Mouse (Mus musculus) liver, adult 2 months (tissue): Measurements from ENCODE around the gene Gm21981. TPM values are rescaled to one million over a fixed set of nuclear protein-coding genes. Genes with fewer than 3 reads are reported as not detected.
"Not testable (repeated sequence)": the region's sequence is repeated elsewhere in the genome, so short reads cannot be mapped to it uniquely, and the experiment has no call there.

Experiments used
- DNase-seq: peaks from one replicate; pipeline ENCODE4 v3.0.0-alpha.2; 2011; ENCODE audit warnings: low read depth, low spot score; ENCODE audit errors: extremely low read depth
- H3K27ac ChIP-seq: fragments of 200-500 bp; replicated peaks from 2 replicates; pipeline ENCODE4 v1.5.1; 2012; ENCODE audit warnings: low read depth, mild to moderate bottlenecking, control low read depth, inconsistent platforms, low read length; ENCODE audit not compliant: insufficient read depth
- H3K27me3 ChIP-seq: fragments of 200-500 bp; 2 replicates; pipeline ENCODE4 v1.6.1; 2012; ENCODE audit warnings: mild to moderate bottlenecking, moderate library complexity, low read length, inconsistent platforms; ENCODE audit not compliant: control insufficient read depth, insufficient read depth
- H3K36me3 ChIP-seq: fragments of 200-500 bp; 2 replicates; pipeline ENCODE4 v1.6.1; 2012; ENCODE audit warnings: low read length, inconsistent platforms; ENCODE audit not compliant: control insufficient read depth, insufficient read depth
- H3K4me1 ChIP-seq: fragments of 200-500 bp; 2 replicates; pipeline ENCODE4 v1.6.1; 2011; ENCODE audit warnings: low read length; ENCODE audit not compliant: control insufficient read depth, insufficient read depth
- H3K4me3 ChIP-seq: fragments of 200-500 bp; 2 replicates; pipeline ENCODE4 v1.5.1; 2011; ENCODE audit warnings: low read depth, mild to moderate bottlenecking, control low read depth, low read length, moderate library complexity; ENCODE audit not compliant: insufficient read depth
- H3K79me2 ChIP-seq: fragments of 200-500 bp; 2 replicates; pipeline ENCODE4 v1.6.1; 2012; ENCODE audit warnings: inconsistent platforms, mild to moderate bottlenecking, low read length, moderate library complexity; ENCODE audit not compliant: control insufficient read depth, insufficient read depth
- H3K9ac ChIP-seq: fragments of 200-500 bp; 2 replicates; pipeline ENCODE4 v1.6.1; 2012; ENCODE audit warnings: low read depth, mild to moderate bottlenecking, control low read depth, inconsistent platforms, low read length
- CTCF ChIP-seq: fragments of 200-500 bp; IDR thresholded peaks from 2 replicates; pipeline ENCODE4 v1.5.1; 2011; ENCODE audit warnings: low read depth, low read length, control low read depth
- POLR2A ChIP-seq: fragments of 200-500 bp; IDR thresholded peaks from 2 replicates; pipeline ENCODE4 v1.6.1; 2011; ENCODE audit warnings: low read length, control low read depth; ENCODE audit not compliant: insufficient read depth; ENCODE audit errors: extremely low read depth
- WGBS: fragments of 180-500 bp; shearing (Covaris S2); methylation state at CpG from one replicate; pipeline ENCODE4 v1.1.7; 2018; 5-methylcytosine and 5-hydroxymethylcytosine counted together
- polyA plus RNA-seq: library from polyadenylated mRNA; depleted of rRNA; stranded (reverse); fragments of >200 nt; gene quantifications from 2 replicates; pipeline ENCODE4 v1.2.3, GENCODE M21; 2012
- total RNA-seq: library from RNA; depleted of rRNA; stranded (reverse); fragments of >200 nt; gene quantifications from 2 replicates; pipeline ENCODE4 v1.2.3, GENCODE M21; 2014

Gene Gm21981
- total and polyA plus RNA-seq, 2 experiments: 0.09 to 0.46 TPM

DNA sequence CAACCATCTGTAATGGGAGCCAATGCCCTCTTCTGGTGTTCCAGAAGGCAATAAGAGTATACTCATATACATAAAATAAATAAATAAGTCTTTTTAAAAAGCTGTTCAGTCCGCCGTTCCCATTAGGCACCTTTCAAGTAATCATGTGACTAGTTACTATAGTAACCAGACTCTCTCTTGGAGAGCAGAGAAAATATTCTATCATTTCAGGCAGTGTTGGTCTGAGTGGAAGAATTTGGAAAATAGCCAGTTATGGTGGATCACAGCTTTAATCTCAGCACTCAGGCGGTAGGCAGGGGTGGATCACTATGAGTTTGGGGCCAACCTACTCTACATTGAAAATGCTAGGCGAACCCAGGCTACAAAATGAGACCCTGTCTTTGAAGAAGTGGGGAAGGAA is 25.1 kb downstream of the Gm21981 start:
- no peak overlapping the region for H3K9ac ChIP-seq
- no peak overlapping the region for H3K27ac ChIP-seq
- no peaks in the 10 kb centered on the region for H3K27me3 ChIP-seq
- DNase-seq: no peak
- H3K4me1 ChIP-seq: peaks cover 3% of the 10 kb centered on the region; the same call in 1 of the 2 replicates
- H3K4me3 ChIP-seq: no peak overlapping the region
- TF ChIP-seq POLR2A (no peak), CTCF (no peak)
- 86% methylated on average over 4 of the region's 4 CpGs for WGBS
- H3K36me3 ChIP-seq: no peaks in the 10 kb centered on the region
- H3K79me2 ChIP-seq: no peaks in the 10 kb centered on the region

DNA sequence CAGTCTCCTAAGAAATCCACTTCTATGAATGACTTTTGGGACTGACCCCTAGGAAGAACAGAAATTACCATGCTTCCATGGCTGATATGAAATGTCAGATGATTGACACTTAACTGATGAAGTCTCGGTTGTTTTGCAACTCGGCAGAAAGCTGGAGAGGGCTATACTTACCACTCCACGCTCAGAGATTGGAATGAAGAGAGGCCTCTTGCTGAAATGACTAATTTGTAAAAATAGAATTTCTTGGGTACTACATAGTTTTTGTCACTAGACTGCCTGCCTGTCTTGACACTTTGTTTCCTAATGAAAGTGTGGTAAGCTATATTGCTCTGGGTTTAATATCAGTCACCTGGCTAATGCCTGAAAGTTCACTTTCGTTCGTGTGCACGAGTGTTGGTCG is 29.8 kb downstream of the Gm21981 start:
- H3K36me3 ChIP-seq: no peaks in the 10 kb centered on the region
- no peaks in the 10 kb centered on the region for H3K4me1 ChIP-seq
- TF ChIP-seq POLR2A (no peak), CTCF (no peak)
- no peak for DNase-seq
- no peak overlapping the region for H3K9ac ChIP-seq
- no peak overlapping the region for H3K4me3 ChIP-seq
- no peaks in the 10 kb centered on the region for H3K27me3 ChIP-seq
- no peaks in the 10 kb centered on the region for H3K79me2 ChIP-seq
- H3K27ac ChIP-seq: no peak overlapping the region
- 42% methylated on average over 7 of the region's 7 CpGs for WGBS

- 84% methylated on average over 9 of the region's 9 CpGs for WGBS
- TF ChIP-seq CTCF: no peak
- no peak for TF ChIP-seq POLR2A
- no peak overlapping the region for H3K9ac ChIP-seq
- no peaks in the 10 kb centered on the region for H3K27me3 ChIP-seq
- no peak for DNase-seq
- no peaks in the 10 kb centered on the region for H3K4me1 ChIP-seq
- H3K79me2 ChIP-seq: no peaks in the 10 kb centered on the region
- H3K36me3 ChIP-seq: no peaks in the 10 kb centered on the region
- H3K27ac ChIP-seq: no peak overlapping the region
- no peak overlapping the region for H3K4me3 ChIP-seq
These were observed 31.1 kb downstream of the Gm21981 start for GRCm38 (mm10) chr17:47663009-47663713.

GRCm38 (mm10) chr17:47658741-47659243 is 35.5 kb downstream of the Gm21981 start:
- H3K27ac ChIP-seq: no peak overlapping the region
- no peaks in the 10 kb centered on the region for H3K36me3 ChIP-seq
- H3K27me3 ChIP-seq: no peaks in the 10 kb centered on the region
- no peaks in the 10 kb centered on the region for H3K79me2 ChIP-seq
- no peak for DNase-seq
- H3K4me3 ChIP-seq: no peak overlapping the region
- 63% methylated on average over 3 of the region's 3 CpGs for WGBS
- TF ChIP-seq CTCF: no peak
- TF ChIP-seq POLR2A: no peak
- H3K4me1 ChIP-seq: no peaks in the 10 kb centered on the region
- H3K9ac ChIP-seq: no peak overlapping the region

DNA sequence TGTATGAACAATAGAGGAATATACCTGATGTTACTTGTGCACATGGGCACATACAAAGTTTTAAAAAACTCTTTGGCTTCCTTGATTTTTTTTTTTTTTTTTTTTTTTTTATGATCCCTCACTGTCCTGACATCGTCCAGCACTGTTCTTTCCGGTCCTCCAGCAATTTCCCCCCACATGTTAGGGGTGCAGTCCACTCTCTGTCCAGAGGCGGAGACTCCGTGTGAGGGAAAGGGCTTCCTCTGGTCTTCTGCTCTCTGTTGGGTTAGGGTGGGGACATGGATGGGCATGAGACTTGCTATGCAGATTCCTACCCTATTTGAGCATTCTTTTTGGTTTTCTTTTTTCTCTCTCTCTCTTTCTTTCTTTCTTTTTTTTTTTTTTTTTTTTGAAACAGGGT is 36.4 kb downstream of the Gm21981 start:
- H3K4me3 ChIP-seq: no peak overlapping the region
- H3K4me1 ChIP-seq: no peaks in the 10 kb centered on the region
- H3K79me2 ChIP-seq: no peaks in the 10 kb centered on the region
- TF ChIP-seq POLR2A (no peak), CTCF (no peak)
- WGBS: 82% methylated on average over 4 of the region's 4 CpGs
- no peak overlapping the region for H3K27ac ChIP-seq
- H3K27me3 ChIP-seq: no peaks in the 10 kb centered on the region
- no peak for DNase-seq
- no peaks in the 10 kb centered on the region for H3K36me3 ChIP-seq
- no peak overlapping the region for H3K9ac ChIP-seq

DNA sequence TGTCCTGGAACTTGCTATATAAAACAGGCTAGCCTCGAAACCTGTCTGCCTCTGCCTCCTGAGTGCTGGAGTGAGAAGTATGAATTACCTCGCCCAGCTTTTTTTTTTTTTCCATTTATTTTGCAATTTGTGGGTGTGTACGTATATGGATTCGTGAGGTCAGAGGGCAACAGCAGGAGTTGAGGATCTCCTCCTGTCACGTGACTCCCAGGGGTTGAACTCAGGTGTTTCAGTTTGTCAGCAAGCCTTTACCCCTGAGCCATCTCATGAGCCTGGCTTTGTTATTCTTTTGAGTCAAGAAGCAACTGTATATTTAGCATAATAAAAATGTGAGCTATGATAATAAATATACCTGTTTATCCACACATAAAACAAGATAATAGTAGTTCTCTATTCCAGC is 38.6 kb downstream of the Gm21981 start:
- Histone ChIP-seq H3K9ac (no peak overlapping the region), H3K27me3 (no peaks in the 10 kb centered on the region), H3K27ac (no peak overlapping the region), H3K79me2 (no peaks in the 10 kb centered on the region; the same call in 1 of the 2 replicates), H3K4me1 (no peaks in the 10 kb centered on the region), H3K36me3 (no peaks in the 10 kb centered on the region), H3K4me3 (no peak overlapping the region)
- TF ChIP-seq CTCF: no peak
- TF ChIP-seq POLR2A: no peak
- DNase-seq: peak; percentile 61
- 38% methylated on average over 5 of the region's 5 CpGs for WGBS

GRCm38 (mm10) chr17:47654346-47654745 is 39.9 kb downstream of the Gm21981 start:
- WGBS: 98% methylated on average over 8 of the region's 8 CpGs
- H3K4me1 ChIP-seq, H3K27me3 ChIP-seq, H3K27ac ChIP-seq, DNase-seq, H3K79me2 ChIP-seq, H3K4me3 ChIP-seq, H3K9ac ChIP-seq, H3K36me3 ChIP-seq: not testable (repeated sequence)
